Mouse (Mus musculus) frontal cortex, postnatal 36 days (tissue): ENCODE measurements around the gene Taok3.
A peak's percentile ranks its signal among the peaks of the same experiment; 100 is the strongest.

Experiments
- DNase-seq, 2 experiments: peaks; one replicate each; pipeline ENCODE4 v3.0.0; 2022; ENCODE audit warnings: low spot score in 2 of 2

The Taok3 gene

DNA sequence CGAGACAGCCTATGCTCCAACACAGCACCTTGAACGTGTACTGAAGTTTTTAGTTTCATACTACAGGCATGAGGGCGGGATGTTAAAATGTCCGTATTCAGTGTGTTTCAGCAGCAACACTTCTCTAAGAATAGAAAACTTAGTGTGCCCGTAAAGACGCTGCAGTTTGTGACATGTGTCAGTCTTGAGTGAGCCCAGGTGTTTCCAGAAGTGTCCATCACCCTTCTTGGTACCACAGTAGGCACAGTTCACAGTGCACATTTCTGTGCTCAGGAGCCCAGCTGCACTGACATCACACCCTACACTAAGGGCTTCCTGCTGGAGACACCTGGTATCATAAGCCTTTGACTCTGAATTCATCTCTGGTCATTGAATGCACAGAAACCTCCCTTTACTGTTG, 58.6 kb downstream of the Taok3 start:
- DNase-seq: no peak

DNA sequence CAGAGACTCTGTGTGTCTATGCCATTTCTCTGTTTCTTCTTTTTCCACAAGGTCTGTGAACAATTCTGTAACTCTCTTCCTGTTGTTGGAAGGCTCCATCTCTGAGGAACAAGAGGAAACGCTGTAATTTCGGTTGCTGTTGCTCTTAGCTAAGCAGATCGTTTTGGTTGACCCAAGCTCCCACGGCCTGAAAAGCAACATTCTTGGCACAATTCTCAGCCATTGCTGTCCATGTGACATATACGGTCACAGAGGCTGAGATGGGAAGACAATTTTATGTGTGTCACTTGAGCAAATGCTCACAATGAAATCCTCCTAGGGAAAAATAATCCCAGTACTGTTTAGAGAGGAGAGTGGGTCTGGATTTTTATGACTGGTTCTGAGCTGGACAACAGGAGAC, 62.0 kb downstream of the Taok3 start:
- DNase-seq: no peak

- no peak for DNase-seq
Measured at GRCm38 (mm10) chr5:117182411-117182810, 62.5 kb downstream of the Taok3 start.

DNA sequence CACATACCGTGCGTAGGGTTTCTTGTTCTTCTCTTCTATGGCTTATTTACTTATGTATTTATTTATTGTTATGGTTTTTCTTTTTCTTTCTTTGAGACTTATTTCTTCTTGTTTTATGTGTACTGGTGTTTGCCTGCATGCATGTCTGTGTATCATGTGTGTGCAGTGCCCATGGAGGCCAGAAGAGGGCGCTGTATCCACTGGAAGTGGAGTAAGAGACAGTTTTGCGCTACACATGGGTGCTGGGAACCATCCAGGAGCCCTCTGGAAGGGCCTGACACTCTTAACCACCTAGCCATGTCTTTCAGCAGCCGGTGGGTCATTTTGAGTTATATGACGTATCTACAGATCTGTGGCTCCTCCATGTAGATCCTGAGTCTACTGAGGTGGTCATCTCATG, 64.9 kb downstream of the Taok3 start:
- no peak for DNase-seq

DNA sequence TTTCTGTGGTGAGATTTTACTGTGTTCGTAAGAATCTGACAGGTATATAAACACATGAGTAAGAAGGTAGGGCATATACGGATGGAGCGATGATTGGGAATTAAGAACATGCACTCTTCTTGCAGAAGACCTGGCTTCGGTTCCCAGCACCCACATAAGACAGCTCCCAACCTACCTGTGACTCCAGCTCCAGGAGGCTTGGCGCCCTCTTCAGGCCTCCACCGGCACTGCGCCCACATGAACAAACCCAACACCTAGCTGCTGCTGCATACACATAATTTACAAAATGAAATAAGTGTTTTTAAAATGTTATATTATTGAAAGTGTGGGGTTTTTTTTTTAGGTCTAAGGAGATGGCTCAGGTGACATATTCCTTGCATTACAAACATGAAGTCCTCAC, 65.7 kb downstream of the Taok3 start:
- no peak for DNase-seq

DNA sequence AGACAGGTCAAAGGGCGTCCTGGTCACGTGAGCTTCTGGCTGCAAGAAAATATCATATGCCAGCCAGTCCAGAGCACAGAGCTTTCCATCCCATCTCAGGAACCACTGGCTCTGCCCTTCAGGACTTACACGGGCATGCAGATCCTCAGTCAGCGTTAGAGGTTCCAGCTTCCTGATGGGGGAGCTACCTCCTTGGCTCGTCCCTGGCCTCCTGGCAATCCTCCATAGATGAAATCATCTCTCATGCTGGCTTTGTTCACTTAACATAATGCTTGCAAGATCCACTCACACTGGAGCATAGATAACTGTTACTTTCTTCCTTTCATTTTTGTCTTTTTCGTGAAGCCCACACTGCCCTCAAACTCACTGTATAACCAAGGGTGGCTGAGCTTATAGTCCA, 72.1 kb downstream of the Taok3 start:
- DNase-seq: no peak

DNA sequence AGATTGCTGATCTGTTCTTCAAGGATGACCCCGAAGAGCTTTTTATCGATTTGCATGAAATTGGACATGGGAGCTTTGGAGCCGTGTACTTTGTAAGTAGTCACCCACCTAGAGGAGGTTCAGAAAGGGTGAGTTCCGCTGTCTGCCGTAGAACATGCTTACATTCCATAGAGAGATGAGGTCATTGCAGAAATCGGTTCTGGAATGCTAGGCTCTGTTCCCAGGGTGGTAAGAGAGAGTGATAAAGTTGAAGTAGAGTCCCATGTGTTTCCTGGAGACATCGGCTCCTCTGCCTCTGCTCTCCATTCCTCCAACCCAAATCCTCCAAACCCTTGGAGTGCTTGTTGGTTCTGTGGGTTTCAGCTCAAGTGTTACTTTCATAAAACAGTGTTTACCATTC, 73.8 kb downstream of the Taok3 start:
- DNase-seq: no peak

DNA sequence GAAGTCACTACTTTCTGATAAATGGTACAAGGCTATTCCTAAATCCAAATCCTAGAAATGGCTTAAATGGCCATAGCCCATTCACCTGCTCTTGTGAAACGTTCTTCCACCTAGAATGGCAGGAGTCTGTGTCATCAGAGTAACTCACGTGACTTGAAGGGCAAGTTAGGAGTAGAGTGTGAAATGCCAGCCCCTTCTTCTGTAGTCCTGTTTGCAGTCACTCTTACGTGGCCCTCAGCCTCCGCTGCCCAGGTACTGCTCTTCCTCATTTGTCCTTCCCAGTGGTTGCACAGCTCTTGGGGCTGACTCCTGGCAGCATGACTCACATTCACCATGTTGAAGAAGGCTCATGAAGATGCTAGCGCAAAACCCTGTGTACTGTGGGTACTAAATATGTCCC, 74.7 kb downstream of the Taok3 start:
- DNase-seq: no peak

GRCm38 (mm10) chr5:117196551-117196950, 76.6 kb downstream of the Taok3 start:
- no peak for DNase-seq

DNA sequence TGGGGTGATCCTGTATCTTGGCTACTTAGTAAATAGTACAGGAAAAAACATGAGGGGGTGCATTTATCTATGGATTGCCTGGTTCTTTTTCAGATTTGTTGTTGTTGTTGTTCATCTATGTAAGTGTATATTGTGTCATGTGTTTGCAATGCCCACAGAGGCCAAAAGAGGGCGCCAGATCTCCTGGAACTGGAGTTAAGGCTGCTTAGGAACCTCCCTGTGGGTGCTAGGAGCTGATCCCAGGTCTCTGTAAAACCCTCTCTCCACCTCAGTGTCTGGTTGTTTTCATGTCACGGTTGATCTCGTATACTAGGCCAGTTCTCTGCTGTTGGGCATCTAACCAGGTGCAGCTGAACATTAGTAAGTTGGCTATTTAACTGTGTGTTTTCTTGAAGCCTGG, 78.5 kb downstream of the Taok3 start:
- DNase-seq: no peak

DNA sequence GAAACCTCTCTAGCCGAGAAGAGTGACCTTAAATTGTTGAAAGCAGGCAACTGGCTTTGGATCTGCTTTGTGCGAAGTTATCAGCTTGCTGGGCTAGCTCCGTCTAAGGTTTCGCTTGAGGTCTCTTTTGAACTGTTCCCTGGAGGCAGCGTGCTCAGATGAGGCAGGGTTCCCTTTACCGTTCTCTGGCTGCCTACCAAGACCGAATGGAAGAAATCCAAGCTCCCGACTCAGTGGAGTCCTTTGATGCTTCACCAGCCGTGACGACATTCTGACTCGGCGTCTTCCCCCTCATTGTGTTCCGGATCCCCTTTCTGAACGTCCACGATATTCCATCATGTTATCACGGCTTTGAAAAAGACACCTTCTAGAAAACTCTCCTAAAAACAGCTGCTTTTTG, 87.4 kb downstream of the Taok3 start:
- peak in 1 of 2 experiments; percentile 4 for DNase-seq

DNA sequence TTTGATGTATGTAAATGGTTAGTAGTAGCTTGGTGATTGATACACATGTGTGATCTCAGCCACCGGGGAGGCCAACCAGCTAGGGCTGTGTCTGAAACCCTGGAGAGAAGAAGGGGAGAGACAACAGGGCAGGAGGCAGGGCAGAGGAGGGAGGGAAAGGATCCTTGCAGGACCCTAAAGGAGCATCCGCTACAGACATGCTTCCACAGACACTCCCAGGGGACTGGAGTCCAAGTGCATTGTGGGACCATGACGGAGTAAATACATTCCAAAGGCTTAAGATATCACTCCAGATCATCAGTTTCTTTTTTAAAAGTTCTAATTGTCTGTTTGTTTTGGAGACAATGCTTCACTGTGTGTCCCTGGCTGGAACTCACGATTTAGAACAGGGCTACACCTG, 94.1 kb downstream of the Taok3 start:
- no peak for DNase-seq

- no peak for DNase-seq
Measured at GRCm38 (mm10) chr5:117231059-117231458, 111.1 kb downstream of the Taok3 start.

DNA sequence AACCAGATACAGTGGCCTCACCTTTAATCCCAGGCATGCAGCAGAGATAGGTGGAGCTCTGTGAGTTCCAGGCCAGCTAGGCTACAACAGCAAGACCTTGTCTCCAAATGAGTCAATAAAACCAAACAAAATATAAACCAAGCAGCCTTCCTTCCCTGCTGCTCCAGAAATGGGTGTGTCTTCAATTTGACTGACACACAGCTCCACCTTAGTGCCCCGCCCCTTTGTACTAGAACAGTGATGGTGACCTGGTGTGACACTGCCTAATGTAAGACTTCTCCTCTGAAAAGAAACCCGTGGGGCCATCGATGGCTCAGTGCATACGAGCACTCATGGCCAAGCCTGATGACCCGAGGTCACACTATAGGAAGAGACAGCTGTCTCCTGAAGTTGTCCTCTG, 116.6 kb downstream of the Taok3 start:
- DNase-seq: no peak

DNA sequence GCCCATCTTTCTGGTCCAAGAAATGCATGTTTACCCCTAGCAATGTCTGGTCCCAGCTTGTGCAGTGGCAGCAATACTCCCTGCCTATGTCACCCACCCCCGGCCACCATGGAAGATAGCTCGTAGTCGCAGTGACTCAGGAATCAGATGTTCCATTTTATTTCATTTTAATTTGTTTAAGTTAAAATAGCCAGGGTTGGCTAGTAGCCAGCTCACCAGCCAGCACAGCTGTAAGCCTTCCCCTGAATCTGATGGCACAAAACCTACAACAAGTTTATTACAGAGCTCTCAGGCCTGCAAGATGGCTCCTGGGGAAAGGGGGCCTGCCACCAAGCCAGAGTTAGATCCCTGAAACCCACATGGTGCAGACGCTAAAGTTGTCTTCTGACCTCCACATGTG, 119.2 kb downstream of the Taok3 start:
- DNase-seq: peak in 1 of 2 experiments; percentile 23

GRCm38 (mm10) chr5:117240321-117240731, 120.4 kb downstream of the Taok3 start:
- peak in 1 of 2 experiments; percentile 37 for DNase-seq

- DNase-seq: peak; percentile 67 to 72
Measured at GRCm38 (mm10) chr5:117240761-117241322, 120.9 kb downstream of the Taok3 start.

GRCm38 (mm10) chr5:117241935-117242531, 122.1 kb downstream of the Taok3 start:
- peak; percentile 63 to 64 for DNase-seq

DNA sequence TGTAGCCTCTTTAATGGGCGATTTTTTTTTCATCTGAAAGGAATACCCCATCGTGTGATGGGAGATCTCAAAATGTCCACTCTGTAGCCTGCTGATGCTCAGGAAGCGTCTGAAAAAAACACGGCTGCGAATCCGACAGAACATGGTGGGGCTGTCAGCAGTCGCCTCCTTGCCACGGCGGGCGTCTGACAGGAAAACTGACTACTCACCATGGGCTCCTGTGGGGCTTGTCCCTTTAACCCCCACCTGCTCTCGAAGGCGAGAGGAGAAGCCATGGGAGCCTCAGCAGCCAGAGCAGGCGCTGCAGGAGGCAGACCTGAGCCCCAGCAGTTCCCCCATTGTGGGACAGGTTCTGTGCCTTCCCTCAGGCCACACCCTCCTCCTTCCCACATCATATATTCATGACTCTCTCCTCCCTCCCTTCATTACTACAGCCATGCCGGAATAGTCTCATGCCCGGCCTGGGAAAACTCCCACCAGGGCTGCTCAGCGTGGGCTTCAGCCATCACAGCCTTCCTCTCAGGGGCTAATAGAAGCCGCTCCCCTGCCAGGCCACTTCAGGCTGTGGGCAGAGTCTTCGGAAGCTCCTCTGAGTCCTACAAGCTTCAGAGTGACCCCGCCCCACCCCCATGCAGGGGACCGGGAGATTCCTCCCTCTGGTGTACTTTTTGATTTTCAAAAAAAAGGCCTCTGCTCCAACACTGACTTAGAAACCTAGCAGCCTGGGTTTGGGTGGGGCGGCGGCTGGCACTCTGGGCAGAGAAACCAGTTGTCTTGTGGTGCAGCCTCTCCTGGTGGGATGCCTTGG, 122.9 kb downstream of the Taok3 start:
- peak; percentile 33 to 50 for DNase-seq

DNA sequence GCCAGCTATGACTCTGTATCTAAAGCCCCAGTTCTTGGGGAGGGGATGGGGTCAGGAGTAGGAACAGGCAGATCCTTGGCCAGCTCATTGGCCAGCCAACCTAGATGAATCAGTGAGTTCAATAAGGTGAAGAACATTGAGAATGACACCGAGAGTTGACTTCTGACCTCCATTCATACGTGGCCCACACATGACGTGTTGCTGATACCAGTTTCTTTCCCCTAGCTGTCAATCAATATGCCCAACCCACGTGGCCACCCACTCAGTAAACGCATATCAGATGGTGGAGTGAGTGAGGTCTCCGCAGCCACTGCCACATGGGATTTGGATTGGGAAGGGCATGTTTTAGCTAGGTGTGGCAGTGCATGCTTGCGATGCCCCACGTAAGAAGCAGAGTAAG, 125.2 kb downstream of the Taok3 start:
- DNase-seq: no peak

GRCm38 (mm10) chr5:117248351-117248750, 128.4 kb downstream of the Taok3 start:
- DNase-seq: no peak

DNA sequence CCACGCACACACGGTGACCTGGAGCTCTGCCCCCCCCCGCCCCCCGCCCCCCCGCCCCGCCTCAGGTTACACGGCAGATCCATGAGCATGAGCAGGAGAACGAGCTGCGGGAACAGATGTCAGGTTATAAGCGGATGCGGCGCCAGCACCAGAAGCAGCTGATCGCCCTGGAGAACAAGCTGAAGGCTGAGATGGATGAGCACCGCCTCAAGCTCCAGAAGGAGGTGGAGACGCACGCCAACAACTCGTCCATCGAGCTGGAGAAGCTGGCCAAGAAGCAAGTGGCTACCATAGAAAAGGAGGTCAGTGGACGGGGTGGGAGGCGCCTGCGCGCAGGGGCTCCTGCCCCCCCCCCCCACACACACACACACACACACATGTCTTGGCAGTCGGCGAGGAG, 130.9 kb downstream of the Taok3 start:
- DNase-seq: peak in 1 of 2 experiments; percentile 58

DNA sequence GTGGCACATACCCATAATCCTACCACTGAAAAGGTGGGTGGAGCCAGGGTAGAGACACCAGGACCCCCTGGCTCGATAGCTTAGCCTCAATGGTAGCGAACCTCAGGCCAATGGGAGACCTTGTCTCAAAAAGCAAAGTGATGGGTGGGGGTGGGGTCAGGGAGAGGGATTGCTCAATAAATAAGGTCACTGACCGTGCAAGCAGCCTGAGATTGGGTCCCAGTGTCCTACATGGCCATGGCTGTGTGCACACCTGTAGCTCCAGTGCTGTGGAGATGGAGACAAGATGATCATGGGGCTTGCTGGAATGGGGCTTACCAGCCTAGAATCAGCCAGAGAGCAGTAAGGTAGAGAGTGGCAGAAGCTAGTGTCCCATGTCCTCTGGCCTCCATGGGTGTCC, 131.8 kb downstream of the Taok3 start:
- no peak for DNase-seq
